Mouse (Mus musculus) cerebellum, postnatal 10 days (tissue): ENCODE data around the gene Zmynd11.
A peak's percentile ranks its signal among the peaks of the same experiment; 100 is the strongest.
"Not testable (repeated sequence)": the region's sequence is repeated elsewhere in the genome, so short reads cannot be mapped to it uniquely, and the experiment has no call there.

Experiments
- DNase-seq, 2 experiments: peaks; one replicate each; pipeline ENCODE4 v3.0.0; 2021; ENCODE audit warnings: mixed read lengths in 2 of 2

Zmynd11 gene

DNA sequence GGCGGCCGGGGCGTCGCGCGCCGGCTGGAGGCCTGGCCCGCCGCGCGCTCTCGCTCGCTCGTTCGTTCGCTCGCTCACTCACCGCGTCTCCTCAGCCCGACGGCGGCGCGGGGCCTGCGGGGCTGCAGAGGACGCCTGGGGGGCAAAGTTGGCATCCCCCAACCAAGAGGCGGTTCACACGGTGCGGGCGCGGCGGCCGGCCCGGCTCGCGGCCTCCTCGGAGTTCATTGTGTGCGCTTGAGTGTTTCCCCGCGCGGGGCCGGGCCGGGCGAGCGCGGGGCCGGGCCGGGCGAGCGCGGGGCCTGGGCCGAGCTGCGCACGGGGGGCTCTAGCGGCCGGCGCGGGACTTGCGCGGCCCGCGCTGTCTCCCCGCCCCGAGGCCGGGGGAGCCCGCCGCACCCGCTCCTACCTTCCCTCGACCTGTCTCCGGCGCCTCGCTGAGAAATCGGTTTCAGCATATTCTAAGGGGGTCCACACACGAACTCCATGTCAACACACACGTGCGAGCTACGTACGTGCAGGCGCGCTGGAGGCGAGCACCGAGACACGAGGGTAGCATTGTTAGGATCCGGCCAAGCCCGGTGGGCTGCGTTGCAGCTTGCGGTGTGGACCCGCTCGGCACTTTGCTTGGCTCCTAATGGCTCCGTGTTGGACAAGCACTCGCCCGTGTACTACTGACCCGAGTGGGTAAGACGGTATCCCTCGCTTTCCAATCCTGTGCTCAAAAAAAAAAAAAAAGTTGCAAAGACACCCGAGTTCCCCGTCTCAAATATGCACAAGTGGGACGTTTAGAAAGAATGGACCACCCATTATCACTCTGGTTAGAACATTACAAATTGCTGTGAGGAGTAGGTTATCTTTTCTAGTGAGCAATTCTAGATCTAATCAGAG, at the start of gene Zmynd11:
Zmynd11 (minus strand) TSS at position 685 of the 891 bp plus-strand sequence.
- peak; percentile 78 to 79 for DNase-seq

GRCm38 (mm10) chr13:9795889-9796631, 30.9 kb upstream of the Zmynd11 start:
- DNase-seq = peak; percentile 51 to 62

- DNase-seq = no peak
These were observed 20.9 kb upstream of the Zmynd11 start for GRCm38 (mm10) chr13:9786050-9786449.

DNA sequence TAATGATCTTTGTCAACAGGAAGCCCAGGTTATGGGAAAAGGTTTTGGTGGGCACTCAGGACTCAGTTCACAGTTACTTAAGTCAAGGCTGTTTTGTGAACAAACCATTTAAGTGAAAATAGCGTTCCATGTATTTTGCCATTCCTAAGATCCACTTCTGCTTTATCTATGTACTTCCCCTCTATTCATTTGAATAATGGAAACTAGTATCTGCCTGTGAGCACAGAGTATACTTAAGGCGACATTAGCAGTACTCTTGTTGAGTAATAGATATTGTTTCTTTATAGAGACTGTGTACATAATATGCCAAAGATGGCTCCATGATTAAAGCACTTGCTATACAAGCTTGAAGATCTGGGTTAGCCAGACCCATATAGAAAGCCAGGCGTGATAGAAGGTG, 18.6 kb upstream of the Zmynd11 start:
- DNase-seq = no peak

- DNase-seq = no peak
These were observed 10.8 kb upstream of the Zmynd11 start for GRCm38 (mm10) chr13:9775901-9776300.

GRCm38 (mm10) chr13:9774077-9774476, 8.9 kb upstream of the Zmynd11 start:
- no peak for DNase-seq

- DNase-seq = no peak
These were observed 2.1 kb upstream of the Zmynd11 start for GRCm38 (mm10) chr13:9767279-9767678.

DNA sequence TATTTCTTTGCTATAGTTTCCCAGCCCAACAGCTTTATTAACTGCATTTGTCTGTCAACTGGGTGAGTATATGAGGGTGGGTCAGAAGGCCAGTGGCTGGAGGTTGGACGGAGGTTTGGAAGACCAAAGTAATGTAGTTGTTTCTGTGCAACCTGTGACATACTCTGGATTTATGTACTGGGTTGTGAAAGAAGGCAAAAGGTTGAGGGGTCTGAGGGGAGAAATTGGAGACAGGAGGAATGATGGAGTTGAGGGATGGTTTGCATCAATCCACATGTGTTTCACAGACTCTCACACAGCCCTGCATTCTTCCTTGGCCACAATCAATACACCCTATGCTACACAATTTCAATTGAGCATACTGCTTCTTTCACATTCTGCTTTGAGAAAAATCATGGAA, 1.4 kb upstream of the Zmynd11 start:
- DNase-seq = no peak

GRCm38 (mm10) chr13:9765537-9765851, 364 bp upstream of the Zmynd11 start:
- DNase-seq = no peak

- peak; percentile 80 to 89 for DNase-seq
These were observed 1.1 kb downstream of the Zmynd11 start for GRCm38 (mm10) chr13:9763828-9764645.

DNA sequence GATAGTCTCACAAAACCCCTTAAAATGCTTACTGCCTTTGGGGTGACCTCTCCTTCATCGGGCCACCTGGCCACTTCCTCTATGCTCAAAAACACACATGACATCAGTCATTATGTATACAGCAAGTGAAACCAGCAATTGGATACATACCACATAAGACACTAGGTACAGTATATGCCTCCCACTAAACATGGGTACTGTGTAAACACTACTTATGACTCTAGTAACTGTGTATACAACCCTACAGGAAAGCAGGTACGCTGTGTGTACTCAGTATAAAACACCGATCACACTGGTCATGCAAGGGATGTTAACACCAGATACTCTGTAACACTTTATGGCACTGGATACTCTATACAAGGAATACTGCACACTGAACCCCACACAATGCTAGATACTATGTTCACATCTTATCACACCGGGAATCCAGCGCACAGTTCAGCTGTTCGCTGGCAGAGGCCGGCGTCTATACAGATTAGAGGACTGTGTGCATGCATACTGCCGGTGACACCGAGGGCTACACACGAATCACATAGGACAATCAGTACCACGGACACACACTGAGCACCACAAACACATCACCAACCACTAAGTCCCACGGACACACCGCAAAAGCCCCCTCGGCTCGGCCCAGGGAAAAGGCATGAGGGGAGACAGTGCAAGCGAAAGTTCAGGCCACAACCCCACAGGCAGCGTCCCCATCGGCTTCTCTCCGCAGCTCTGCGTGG, 1.9 kb downstream of the Zmynd11 start:
- DNase-seq = no peak

DNA sequence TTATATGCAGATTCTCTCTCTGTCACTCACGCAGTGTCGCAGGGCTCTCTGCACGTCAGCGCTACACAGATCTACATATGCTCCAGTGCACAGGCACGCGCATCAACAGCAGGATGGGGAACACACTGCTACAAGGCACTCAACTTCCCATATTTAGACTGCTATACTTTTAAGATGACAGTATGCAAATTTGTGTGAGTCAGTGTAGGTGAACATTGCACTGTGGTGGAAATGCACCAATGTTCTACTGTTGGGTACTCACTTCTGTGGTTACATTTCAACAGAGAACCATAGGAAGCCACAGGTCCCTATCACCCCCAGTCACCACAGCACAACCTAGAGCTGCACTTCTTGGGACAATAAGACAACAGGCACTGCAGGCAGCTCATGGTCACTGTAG, 5.1 kb downstream of the Zmynd11 start:
- peak; percentile 27 to 28 for DNase-seq

GRCm38 (mm10) chr13:9757842-9758491, 7.2 kb downstream of the Zmynd11 start:
- peak; percentile 25 to 31 for DNase-seq

DNA sequence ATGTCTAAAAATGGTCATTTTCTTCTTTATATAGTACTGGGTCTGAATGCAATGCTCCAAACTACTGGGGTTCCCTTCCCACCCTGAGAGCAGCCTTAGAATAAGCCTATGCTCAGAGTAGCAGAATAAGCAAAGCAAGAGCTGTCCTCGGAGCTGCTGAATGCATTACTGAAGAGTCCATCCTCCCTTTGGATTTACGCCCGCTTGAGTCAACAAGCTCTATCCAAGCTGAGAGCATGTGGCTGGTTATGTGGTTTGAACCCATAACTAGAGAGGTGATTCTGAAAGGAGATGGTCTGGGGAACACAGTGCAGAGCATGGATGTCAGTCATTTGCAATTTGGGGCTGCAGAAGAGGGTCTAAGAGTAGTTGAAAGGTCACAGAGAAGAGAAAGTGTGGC, 11.4 kb downstream of the Zmynd11 start:
- DNase-seq = no peak

GRCm38 (mm10) chr13:9750320-9750719, 14.8 kb downstream of the Zmynd11 start:
- DNase-seq = peak; percentile 56 to 74

DNA sequence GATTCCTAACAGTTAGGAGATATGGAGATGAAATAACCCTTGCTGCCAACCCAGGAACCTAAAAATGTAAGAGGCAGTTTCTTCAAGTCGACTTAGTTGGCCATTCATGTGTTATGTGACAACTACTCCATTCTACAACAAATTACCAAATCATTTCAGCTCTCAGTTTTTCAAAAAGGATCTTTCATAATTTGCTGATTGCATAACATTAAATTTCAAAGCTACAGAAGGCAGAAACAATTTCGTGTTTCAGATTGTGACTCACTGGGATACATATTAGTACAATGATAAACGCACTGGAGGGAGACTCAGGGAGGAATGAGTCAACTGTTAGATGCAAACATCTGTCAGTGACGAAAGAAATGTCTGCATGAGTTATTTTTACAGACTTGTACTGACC, 15.3 kb downstream of the Zmynd11 start:
- no peak for DNase-seq

DNA sequence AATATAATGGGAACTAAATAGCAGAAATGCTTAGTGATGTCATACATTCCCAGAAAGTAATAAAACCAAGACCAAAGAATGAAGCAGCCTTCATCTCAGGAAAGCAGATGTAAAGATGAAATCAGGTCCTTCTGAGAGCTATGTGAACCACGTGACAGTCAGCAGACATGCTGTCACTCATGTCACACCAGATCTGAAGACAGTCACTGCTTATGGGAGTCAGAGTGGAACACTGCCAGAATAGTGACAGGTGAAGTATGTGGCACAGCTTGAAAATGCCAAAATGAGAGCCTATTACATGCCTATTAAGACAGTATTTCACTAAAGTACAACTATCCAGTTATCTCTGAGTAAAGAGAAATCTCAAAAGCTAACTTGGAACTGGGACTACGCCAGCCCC, 26.9 kb downstream of the Zmynd11 start:
- no peak for DNase-seq

- no peak for DNase-seq
These were observed 28.1 kb downstream of the Zmynd11 start for GRCm38 (mm10) chr13:9737024-9737423.

DNA sequence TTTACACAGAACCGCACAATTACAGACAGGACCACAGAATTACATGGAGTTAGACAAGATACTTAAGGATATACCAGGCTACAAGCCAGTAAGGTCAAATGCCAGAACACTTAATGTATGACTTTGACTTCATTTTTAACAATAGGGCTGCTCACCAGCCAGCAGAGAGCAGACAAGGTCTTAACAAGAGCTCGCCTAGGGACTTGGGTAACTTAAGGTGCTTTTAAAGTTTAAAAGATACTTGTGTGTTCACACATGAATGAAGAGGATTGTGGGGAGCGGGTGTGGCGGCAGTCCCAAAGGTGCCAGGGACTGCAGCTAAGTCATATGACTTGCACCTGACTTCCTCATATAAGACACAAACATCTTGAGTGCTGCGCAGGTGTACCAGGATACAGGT, 32.9 kb downstream of the Zmynd11 start:
- DNase-seq = not testable (repeated sequence)

DNA sequence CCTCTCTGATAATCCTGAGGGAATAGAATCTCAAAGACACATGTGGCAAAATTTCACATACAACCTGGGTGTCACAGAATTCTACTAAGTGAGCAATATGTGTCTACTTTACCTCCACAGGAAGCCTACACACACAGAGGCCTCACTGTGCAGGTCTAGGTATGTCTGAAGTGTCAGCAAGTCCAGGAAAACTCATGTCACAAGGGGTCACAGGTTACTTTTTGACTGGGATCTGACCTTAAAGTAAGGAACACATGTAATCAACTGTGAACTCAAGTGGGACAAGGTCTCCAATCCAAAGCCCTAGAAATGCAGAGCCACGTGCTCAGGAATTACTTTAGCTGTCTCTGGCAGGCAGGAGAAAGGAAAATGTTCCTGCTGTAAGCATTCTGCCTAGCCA, 36.1 kb downstream of the Zmynd11 start:
- DNase-seq = no peak

DNA sequence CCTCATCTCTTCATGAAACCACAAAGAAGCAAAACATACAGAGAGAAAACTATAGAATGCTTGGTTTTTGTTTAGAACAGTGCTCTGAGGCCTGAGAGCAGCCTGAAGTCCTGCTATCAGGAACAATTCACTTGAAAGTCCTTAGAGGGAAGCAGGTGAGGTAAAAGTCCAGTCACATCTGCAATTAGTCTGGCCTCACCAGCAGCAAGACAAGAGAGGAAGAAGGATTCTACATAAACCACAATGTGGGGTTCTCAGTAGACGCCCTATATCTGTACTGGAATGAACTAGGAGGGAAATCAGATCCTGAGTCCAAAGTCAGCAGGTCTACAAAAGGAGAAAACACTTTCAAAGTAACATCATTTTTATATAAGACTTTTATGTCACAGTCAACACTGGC, 49.9 kb downstream of the Zmynd11 start:
- no peak for DNase-seq
